Mouse (Mus musculus): ENCODE measurements around the gene March6.

DNA sequence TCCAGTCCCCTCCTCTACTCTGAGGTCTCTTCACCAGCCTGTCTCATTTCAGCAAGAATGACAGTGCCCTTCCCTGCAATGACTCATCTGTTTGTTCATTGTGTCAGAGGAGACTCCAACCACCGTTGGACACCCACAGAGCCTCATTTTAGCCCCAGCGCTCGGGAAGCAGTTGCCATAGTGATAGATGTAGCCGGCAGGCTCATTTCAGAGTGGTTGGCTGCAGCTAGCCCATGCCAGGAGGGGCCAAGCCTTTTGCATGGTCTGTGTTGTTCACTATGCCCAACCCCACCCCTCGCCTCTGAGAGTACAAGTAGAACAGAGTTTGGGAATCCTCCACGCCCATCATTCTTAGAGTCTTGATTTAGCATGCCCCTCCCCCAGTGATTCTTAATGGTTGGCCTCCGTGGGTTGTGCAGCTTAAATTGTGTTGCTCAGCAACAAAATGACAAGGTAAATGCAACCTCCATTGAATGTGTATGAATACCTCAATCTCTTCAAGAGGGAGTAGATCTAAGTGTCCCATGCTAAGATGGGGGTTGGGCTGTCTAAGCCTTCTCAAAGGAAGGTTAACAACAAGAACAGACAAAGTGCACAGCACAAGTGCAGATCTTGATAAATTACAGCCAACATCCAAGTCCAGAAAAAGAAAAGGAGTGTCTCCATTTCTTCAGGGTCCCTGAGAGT lies 5.3 kb upstream of the March6 start:
- TF ChIP-seq GATA1 (IDR thresholded peaks at IDR 0.05; ENCODE audit: low read length) (no peak), TAL1 (IDR thresholded peaks at IDR 0.05; ENCODE audit: low read length) (no peak)
